Mouse (Mus musculus) lung, adult 2 months (tissue): ENCODE data around the gene Prex1.

ENCODE experiments used
- CTCF ChIP-seq: fragments of 200-500 bp; IDR thresholded peaks from 2 replicates; pipeline ENCODE4 v1.5.1; 2011; ENCODE audit warnings: mild to moderate bottlenecking, low read length, control low read depth; ENCODE audit not compliant: insufficient read depth
- POLR2A ChIP-seq: fragments of 200-500 bp; IDR thresholded peaks from 2 replicates; pipeline ENCODE4 v1.6.1; 2011; ENCODE audit warnings: low read depth, mild to moderate bottlenecking, control low read depth, low read length, borderline replicate concordance; ENCODE audit errors: extremely low read depth

- TF ChIP-seq CTCF (no peak), POLR2A (no peak)
Observed at GRCm38 (mm10) chr2:166536896-166537295, 176.7 kb downstream of the Prex1 start.
